Mouse (Mus musculus): ENCODE measurements around the gene Bud31. TPM values are rescaled to one million over a fixed set of nuclear protein-coding genes. Genes with fewer than 3 reads are reported as not detected.

Bud31 gene
- total RNA-seq, 2 experiments from 2014 or later, result 75.7 to 78.8 TPM

DNA sequence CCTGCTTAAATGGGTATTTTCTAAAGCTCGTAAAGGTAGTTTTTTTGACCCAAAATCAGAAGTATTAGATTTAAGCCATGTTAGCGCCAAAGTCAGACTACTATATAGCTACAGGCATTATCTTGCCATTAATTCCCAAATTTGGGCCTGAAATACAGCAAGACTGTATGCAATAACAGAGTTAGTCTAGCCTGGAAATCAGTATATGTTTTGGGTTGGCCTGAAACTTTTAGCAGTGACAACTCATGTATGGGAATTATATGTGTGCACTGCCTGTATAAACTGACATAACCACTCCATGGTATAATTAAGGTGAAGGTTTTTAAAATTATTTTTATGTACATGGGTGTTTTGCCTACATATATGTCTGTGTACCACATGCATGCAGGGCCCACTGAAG lies 51.8 kb downstream of the Bud31 start, which contains the start of gene Atp5j2:
TSS of gene Atp5j2 (minus strand) at position 101 of the 400 bp plus-strand sequence.
- no peak for DNase-seq (ENCODE audit: low spot score in 2 of 2)

Other genes starting within 250 kb of the Bud31 start
- gene Smurf1, start 174.5 kb upstream of the Bud31 start, total RNA-seq (2021), result 10 to 100 TPM; 37.9 to 38.7 TPM
- not detected for gene Gm4871, start 107.6 kb upstream of the Bud31 start, total RNA-seq (2021)
- gene 1700018F24Rik, start 97.4 kb upstream of the Bud31 start, total RNA-seq (2021), result not detected
- 100 to 1,000 TPM; 199 to 210 TPM for gene Arpc1a, start 56.5 kb upstream of the Bud31 start, total RNA-seq (2021)
- not detected for gene Kpna7, start 56.3 kb upstream of the Bud31 start, total RNA-seq (2021)
- 10 to 100 TPM; 14.5 to 19.8 TPM for gene Arpc1b, start 26.1 kb upstream of the Bud31 start, total RNA-seq (2021)
- 10 to 100 TPM; 91.3 to 96.3 TPM for gene Pdap1, start 124 bp upstream of the Bud31 start, total RNA-seq (2021)
- gene Ptcd1, start 26.7 kb downstream of the Bud31 start, total RNA-seq (2021), result 10 to 100 TPM; 21.5 to 22.4 TPM
- gene Cpsf4, start 26.9 kb downstream of the Bud31 start, total RNA-seq (2021), result 10 to 100 TPM; 19.9 to 25.1 TPM
- gene Atp5j2, start 51.7 kb downstream of the Bud31 start, total RNA-seq (2021), result 100 to 1,000 TPM; 223 to 245 TPM
- gene Zkscan14, start 61.5 kb downstream of the Bud31 start, total RNA-seq (2021), result 10 to 100 TPM; 11.8 to 15.8 TPM
- gene Zkscan5, start 64.2 kb downstream of the Bud31 start, total RNA-seq (2021), result 1 to 10 TPM; 9.4 to 9.5 TPM
- 10 to 100 TPM; 30.0 to 33.0 TPM for gene Zfp655, start 91.4 kb downstream of the Bud31 start, total RNA-seq (2021)
- gene Zscan25, start 140.1 kb downstream of the Bud31 start, total RNA-seq (2021), result 10 to 100 TPM; 19.6 to 22.9 TPM
- gene Cyp3a57, start 204.9 kb downstream of the Bud31 start, total RNA-seq (2021), result not detected

Measured in left cerebral cortex, adult 18-20 months (tissue).